Mouse (Mus musculus) MEL (cell line): ENCODE data around the gene Timp1.

Source experiments
- EP300 ChIP-seq, 2 experiments: IDR thresholded peaks; 2 replicates each; pipeline ENCODE4 v1.6.1; 2011; ENCODE audit warnings: improper control_type of control experiment in 2 of 2, low read length in 2 of 2, low read depth in 1 of 2, mild to moderate bottlenecking in 1 of 2
- POLR2AphosphoS2 ChIP-seq: IDR thresholded peaks from 2 replicates; pipeline ENCODE4 v1.6.1; 2011; ENCODE audit warnings: low read length, improper control_type of control experiment
- UBTF ChIP-seq: IDR thresholded peaks from 2 replicates; pipeline ENCODE4 v1.6.1; 2012; ENCODE audit warnings: low read depth, mild to moderate bottlenecking, inconsistent platforms, low read length, improper control_type of control experiment, moderate library complexity, borderline replicate concordance; ENCODE audit not compliant: insufficient read depth

DNA sequence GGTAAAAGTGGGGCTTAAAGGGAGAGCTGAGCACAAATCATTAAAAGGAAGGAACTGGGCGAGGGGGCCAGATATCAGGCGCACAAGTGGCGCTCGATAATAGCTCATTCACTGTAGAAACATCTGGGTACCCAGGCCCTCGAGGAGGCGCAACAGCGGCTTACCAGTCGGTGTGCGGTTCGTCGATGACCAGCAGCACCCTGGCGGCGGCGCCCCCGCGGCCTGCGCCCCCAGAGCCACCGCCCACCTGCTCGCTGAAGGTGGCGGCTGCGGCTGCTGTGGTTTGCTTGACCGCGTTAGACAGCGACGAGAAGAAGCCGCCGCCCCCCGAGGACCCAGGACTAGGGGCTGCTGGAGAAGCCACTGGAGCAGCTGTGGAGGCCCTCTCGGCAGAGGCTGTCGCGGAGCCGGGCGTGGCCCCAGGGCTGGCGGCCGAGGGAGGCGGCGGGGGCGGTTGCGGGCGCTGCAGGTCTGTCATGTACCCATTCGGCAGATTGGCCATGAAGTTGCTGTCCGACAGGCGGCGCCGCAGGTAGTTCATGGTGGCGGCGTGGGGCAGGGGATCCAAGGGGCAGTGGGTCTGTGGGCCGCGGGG is 50.4 kb downstream of the Timp1 start:
- TF ChIP-seq UBTF (no peak), EP300 (IDR thresholded peaks at IDR 0.05; ENCODE audit: low read depth in 1 of 2, low read length in 2 of 2) (no peak), POLR2AphosphoS2 (no peak)
